Mouse (Mus musculus): ENCODE data around the gene Ppp1r1c. TPM values are rescaled to one million over a fixed set of nuclear protein-coding genes. Genes with fewer than 3 reads are reported as not detected.

The Ppp1r1c gene
- polyA plus RNA-seq, 1 experiment from 2014 or later = 8.9 TPM

Other genes starting within 250 kb of the Ppp1r1c start
- gene Itprid2, start 72.4 kb upstream of the Ppp1r1c start, polyA plus RNA-seq (2014; fragmentation: Nextera tagmentation; extraction: Ambion mirVana) = 6.7 and 7.4 TPM in 2 replicates

All from hindbrain, embryonic 14.5 days (tissue).